Mouse (Mus musculus) mesoderm, embryonic 11.5 days (tissue): ENCODE measurements around the gene Milr1.
"Not testable (repeated sequence)": the region's sequence is repeated elsewhere in the genome, so short reads cannot be mapped to it uniquely, and the experiment has no call there.

Experiments used
- DNase-seq: peaks from one replicate; pipeline ENCODE4 v3.0.0-alpha.2; 2012; ENCODE audit warnings: low read depth, low spot score

Milr1 gene

DNA sequence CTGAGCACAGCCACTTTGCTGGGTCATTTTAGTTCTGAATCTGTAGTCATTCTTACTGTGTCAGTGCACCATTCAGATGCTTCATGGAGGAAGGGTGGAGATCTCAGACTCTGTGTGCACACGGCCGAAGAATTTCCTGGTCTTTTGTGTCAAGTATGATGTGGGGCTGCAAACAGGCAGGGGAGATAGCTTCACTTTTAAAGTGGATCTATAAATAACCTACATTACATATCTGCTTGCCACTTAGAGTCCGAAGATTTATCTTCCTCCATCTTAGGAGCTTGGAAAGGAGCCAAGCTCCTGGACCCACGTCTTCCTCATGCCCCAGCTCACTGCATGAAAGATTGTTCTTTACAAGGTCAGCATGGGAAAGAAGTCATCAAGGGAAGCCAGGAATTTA lies 20.3 kb upstream of the Milr1 start:
- DNase-seq = no peak

DNA sequence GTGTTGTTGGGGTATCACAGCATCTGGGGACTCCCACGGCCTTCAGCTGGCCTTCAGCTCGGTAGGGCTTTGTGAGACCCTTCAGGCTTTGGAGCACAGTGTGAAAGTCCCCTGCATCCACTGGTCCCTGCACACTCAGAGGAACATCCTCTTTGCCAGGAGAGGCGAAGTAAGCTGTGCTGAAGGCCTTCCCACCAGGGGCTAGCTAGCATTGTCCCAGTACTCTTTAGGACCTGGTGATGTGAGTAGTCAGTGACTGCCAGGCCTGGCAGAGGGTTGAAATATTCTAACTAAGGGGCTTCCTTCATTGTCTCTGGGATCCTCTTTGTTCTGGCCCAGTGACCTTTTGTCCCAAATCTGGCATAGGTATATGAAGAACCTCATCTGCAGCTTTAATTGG lies 14.4 kb upstream of the Milr1 start:
- no peak for DNase-seq

DNA sequence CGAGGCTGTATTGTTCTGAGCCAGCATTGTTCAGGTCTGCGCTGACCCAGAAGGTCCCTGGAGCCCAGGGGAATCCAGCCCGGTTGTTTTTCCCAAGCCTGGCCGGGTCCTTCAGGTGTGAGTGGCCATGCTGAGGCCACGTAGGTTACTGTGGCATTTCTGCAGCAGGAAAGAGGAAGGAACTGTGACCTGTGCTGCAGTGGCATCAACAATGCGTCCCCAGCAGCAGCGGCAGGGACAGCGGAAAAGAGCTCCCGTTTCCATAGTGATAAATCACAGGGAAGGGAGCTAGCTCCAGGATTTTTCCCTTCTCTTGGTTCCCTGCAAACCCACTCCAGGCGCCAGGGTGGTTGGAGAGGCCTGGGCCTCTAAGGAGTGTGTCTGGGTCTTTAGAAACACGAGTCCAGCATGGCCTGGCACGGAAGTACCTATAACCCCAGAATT lies 13.8 kb upstream of the Milr1 start:
- DNase-seq = no peak

DNA sequence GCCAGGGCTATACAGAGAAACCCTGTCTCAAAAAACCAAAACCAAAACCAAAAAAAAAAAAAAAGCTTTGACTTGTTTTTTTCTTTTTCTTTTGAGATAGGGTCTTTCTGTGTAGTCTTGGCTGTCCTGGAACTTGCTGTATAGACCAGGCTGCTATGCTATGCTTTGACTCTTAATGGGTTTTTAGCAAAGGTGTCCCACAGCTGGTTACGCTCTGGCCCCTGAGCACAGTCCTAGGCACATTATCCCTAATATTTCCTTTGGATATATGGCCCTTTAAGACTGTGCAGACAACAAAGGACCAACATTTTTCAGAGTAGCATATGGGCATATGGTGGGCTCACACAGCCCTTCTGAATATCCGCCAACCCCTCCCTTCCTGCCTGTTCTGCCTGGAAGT lies 11.9 kb upstream of the Milr1 start:
- DNase-seq = no peak

DNA sequence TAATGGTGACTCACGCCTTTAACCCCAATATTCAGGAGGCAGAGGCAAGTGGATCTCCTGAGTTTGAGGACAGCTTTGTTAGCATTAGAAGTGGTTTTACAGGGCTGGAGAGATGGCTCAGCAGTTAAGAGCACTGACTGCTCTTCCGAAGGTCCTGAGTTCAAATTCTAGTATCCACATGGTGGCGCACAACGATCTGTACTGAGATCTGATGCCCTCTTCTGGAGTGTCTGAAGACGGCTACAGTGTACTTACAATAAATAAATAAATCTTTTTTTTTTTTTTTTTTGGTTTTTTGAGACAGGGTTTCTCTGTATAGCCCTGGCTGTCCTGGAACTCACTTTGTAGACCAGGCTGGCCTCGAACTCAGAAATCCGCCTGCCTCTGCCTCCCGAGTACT lies 10.3 kb upstream of the Milr1 start:
- DNase-seq = not testable (repeated sequence)

DNA sequence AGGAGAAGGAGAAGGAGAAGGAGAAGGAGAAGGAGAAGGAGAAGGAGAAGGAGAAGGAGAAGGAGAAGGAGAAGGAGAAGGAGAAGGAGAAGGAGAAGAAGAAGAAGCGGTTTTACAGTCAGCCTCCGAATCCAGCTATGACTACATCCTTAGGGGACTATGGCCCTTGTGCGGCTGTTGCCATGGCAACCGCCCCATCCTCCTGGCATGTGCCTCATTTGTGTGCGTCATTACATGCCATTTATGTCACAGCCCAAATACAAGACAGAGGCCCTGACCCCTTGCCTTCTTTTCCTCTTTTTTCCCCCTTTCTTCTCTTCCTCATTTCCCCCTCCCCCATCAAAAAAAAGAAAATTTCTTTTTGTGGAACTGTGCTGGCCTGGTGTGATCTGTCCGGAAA lies 9.8 kb upstream of the Milr1 start:
- DNase-seq = peak; percentile 73

DNA sequence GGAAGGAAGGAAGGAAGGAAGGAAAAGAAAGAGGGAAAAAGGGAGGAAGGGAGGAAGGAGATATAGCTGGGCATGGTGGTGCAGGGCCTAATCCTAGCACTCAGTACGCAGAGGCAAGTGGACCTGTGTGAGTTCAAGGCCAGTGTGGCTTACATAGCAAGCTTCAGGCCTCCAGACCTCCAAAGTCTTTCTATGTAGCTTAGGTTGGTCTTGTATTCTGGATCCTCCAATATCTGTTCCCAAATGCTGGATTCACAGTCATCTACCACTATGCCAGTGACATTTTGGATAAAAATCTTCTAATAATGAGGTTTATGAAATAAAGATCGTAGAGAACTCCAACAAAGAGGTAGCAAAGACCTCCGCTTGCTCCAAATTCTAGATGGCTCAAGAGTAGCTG lies 9.2 kb upstream of the Milr1 start:
- DNase-seq = no peak

DNA sequence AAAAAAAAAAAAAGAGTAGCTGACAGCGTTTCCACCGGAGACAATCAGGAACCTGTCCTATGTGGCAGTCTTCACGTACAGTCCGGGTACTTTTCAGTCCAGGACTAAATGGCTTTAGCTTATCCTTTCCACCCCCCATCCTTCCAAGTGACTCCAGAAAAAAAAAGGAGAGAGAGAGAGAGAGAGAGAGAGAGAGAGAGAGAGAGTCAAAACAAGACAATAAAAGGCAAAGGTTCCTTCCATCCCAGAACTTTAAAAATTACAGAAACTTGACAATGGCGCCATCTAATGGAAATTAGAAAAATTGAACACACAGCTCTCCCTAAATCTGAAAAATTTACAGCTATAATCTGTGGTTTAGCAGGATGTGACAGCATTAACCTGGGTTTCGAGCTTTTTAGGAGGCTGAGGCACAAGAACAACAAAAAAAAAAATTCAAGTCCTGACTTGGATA lies 8.6 kb upstream of the Milr1 start:
- peak; percentile 42 for DNase-seq

DNA sequence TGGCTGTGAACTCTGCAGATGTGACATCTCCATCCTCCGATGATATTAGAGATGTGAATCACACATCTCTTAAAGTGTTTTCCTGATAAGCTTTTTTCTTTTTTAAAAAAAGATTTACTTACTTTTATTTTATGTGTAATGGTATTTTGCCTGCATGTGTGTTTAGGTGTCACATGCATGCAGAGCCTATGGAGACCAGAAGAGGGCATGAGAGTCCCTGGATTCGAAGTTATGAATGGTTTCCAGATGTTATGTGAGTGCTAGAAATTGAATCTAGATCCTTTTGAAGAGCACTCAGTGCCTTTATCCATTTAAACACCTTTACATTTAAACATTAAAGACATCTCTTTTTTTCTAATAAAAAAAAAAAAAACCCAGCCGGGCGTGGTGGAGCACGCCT lies 6.1 kb upstream of the Milr1 start:
- DNase-seq = no peak

DNA sequence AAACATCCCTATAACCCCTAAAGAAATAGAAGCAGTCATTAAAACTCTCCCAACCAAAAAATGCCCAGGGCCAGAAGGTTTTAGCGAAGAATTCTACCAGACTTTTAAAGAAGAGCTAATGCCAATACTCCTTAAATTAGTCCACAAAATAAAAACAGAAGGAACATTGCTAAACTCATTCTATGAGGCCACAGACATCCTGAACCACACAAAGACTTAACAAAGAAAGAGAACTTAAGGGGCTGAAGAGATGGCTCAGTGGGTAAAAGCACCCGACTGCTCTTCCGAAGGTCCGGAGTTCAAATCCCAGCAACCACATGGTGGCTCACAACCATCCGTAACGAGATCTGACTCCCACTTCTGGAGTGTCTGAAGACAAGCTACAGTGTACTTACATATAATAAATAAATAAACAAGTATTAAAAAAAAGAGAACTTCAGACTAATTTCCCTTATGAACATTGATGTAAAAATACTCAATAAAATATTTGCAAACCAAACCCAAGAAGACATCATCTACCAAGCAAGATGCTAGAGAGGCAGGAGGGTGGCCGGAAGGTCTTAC lies 1.4 kb upstream of the Milr1 start:
- not testable (repeated sequence) for DNase-seq

DNA sequence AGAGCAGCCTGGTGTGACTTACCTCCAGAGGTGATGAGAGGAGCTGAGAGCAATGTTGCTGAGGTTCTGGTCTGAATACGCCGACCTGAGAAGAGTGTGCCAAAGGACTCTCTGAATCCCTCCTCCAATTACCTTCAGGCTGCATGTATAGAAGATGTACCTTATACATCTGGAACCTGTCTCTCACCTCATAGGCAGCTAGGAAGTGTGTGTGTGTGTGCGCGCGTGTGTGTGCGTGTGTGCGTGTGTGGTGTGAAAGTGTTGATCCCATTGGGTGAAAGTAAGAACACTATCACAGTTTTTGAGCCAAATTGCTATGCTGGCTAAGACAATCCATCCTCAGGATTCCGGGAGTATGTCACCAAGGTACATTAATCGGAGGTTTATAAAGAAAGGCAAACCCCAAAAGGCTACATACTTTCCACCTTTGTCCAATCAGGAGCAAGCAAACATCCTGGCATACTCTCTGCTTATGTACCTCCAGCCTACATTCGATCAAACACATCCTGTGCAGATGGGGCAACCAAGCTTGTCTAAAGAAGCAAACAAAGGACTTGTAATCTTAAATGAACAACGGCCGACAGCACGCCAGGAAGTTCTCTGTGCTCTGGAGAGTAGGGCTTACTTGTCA lies 790 bp upstream of the Milr1 start, which contains the start of gene Pecam1:
Pecam1 (minus strand) TSS at position 508 of the 631 bp plus-strand sequence.
- no peak for DNase-seq

DNA sequence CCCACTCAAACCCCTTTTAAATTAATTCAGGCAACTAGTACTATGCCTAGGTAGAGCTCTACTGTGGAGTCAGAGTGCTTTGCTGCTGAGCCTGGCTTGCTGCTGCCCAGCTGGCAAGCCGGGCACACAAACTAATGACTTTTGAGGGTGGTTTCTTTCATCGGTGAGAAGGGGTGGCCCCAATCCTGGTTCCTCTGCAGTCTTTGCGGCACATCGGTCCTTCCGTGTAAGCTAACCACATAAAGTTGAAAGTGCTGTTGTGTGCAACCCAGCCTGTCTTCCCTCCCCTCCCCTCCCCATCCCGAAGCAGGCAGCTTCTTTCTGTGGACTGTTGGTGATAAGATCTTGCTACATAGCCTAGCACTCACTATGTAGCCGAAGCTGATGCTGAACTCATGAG lies 1.1 kb downstream of the Milr1 start:
- DNase-seq = no peak

DNA sequence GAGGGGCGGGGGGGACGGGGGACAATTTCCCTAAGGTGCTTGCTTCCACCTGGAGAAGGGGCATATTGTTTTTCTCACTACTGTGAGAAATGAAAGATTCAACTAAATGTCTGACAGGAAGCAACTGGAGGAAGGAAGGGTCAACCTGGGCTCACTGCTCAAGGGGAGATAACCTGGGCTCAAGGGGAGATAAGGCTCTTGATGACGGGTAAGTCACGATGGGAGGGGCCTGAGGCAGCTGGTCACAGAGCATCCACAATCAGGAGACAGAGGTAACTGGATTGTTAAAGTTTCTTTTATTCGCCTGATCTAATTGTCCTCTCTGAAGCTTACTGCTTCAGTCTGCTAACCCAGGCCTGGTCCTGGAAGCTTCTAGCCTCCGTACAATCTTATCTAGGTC lies 2.3 kb downstream of the Milr1 start:
- no peak for DNase-seq

DNA sequence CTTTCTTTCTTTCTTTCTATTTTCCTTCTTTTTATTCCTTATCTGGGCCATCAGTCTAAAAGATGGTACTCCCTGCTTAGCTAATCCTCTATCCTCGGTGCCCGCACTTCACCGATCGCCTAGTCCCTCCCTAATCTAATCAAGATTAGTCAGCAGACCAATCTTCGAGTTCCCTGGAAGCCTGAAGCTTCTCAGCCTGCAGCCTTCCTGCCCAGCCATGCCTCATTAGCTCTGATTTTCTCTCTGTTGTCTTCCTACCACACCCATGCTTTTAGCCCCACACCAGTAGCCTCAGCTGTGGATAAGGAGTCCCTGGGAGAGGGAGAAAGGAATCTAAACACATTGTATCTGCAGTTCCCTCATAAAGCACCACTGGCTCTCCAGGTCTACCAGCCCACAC lies 4.6 kb downstream of the Milr1 start:
- DNase-seq = no peak

DNA sequence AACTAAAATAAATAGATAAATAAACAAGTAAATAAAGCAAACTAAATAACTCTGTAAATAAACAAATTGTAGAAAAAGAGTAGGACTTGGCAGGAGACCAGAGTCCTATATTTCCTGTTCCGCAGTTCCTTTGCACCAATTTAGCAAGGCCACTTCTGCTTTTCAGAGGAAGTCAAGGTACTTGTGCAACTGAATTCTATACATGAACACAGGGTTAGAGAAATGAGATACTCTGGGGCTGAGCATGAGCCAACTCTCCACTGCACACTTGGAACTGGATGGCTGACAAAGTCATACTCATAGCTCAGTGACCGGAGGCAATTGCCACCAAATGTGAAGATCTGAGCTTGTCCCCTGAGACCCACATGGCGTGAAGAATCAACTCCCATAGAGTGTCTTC lies 8.0 kb downstream of the Milr1 start:
- DNase-seq = no peak

DNA sequence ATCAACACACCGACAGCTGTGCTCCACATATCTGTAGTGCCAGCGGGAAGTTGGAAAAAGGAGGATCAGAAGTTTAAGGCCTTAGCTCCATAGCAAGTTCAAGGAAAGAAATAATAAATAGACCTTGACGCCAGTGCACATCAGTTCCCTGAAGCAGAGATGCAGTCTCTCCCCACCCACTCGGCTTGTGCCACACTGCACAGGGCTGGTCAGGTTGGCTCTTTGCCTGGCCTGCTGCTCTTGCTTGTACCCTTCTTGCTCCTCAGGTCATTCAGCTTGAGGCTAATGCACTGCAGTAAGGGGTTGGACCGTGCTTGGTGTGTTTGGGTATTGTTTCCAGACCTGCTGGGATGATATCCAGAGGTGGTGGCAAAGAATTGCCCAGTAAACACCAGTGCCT lies 9.5 kb downstream of the Milr1 start:
- DNase-seq = no peak

DNA sequence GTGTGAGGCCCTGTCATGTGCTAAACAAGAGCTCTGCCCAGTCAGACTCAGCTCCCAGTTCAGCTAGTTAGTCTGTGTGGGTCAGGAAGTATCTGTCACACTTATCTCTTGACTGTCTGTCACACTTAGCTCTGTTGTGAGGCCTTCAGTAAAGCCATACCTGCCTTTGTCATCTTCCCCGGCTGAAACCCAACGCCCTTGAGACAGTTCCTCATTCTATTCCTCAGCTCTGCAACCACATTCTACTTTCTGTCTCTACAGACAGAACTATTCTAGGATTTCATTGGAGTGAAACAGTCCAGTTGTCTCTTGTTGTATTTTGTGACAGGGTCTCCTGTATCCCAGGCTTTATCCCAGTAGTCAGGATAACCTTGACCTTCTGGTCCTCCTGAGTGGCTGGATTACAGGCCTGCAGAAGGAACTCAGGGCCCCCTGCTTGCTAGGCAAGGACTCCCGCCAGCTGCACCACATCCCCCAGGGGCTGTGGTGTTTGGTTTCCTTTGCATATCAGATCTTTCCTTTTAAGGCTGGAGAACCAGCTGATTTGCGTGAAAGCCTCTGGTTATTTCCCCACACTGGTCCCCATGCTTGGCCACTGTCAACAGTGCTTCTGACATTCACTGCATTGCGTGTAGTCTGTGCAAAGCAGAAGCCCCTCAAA lies 11.2 kb downstream of the Milr1 start:
- DNase-seq = peak; percentile 39

DNA sequence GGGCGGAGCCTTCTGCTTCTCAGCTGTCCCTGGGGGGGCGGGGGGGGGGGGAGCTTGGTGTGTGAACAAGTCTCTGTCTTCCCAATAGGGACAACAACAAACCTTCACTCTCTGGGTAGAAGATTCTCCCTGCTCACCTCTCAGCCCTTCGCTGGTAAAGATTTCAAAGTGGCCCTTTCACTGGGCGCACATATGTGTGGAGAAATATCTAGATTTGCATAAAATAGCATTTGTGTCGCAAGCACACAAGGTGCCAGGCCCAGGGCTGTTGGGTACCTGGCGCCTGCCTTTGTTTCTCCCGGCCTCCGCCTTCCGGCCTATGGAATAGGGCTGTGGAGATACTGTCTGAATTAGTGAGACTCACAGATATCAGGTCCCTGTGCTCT lies 11.8 kb downstream of the Milr1 start:
- no peak for DNase-seq

DNA sequence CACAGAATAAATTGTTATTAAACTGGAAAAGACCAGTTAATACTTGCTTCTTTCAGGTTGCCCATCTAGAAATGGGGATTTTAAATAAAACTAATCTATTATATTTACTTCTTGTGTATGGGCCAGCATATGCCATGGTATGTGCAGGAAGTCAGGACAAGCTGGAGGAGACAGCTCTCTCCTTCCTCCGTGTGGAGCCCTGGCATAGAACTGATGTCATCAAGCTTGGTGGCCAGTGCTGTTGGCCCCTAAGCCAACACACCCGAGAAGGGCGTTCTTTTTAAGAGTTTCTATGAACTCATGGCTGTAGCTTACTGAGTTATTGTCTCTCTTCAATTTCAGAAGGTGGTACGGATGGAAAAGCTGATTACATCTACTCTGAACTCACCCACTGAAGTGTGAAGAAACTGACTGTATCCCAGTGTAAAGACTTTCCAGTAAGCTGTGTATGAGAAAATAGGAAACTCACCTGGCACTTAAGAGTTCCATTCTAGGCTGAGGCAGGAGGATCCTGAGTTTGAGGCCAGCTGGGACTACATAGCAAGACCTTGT lies 15.7 kb downstream of the Milr1 start:
- DNase-seq = no peak

DNA sequence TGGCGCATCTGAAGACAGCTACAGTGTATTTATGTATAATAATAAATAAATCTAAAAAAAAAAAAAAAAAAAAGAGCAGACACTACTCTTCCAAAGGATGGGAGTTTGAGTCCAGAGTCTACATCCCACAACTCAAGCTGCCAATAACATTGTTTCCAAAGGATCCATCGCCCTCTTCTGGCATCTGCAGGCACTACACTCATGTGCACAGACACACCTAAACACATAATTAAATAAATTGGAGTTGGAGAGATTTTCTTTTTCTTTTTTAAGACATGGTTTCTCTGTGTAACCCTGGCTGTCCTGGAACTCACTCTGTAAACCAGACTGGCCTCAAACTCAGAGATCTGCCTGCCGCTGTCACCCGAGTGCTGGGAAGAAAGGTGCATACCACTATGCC lies 16.5 kb downstream of the Milr1 start:
- DNase-seq = no peak

DNA sequence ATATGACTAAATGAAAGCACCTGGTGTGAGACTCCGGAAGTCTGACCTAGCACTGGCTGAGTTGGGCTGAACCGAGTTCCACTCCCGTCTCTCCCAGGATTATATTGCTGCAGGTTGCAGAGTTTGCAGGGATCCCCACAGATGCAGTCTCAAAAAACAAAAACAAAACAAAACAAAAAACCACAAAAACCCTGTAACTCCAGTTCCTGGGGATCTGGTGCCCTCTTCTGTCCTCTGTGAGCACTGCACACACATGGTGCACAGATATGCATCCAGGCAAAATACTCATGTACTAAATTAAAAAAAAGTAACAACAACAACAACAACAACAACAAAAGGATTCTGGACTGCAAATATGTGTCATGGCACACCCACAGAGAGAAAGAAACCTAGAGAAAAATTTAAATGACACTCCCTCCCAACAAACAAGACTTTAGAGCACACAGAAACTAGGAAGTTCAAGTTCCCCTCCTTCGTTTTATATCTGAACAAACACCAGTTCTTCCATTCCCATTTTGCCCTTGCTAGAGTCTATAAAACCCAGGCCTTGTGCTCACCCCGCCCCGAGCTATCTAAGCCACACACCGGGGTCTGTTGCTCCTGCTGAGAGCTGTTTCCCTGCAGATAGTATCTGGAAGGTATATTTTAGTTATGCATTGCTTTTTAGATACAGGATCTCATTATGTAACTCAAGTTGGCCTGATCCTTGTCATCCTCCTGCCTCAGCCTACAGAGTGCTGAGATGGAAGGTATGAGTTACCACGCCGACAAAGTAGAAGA lies 19.4 kb downstream of the Milr1 start:
- no peak for DNase-seq

DNA sequence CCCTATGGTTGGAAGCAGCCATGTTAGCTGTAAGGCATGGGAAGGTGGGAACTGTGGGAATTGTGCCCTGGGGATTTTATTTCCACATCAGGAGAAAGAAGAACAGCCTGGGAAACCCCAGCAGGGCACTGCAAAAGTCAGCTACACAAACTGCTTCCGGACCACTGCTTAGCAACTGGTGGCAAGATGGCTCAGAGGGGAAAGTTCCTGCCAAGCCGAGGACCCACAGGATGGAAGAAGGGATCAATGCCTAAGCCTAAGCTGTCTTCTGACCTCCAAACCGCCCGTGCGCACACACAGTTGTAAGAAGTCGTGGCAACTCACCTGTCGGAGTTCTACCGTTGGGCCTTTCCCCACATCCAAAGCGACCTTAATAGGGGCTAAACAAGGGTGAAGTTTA lies 22.0 kb downstream of the Milr1 start:
- no peak for DNase-seq
